Mouse (Mus musculus) E14TG2a.4 (cell line): ENCODE results near the gene Gm21887.
"Not testable (repeated sequence)": the region's sequence is repeated elsewhere in the genome, so short reads cannot be mapped to it uniquely, and the experiment has no call there.

Experiments used
- CTCF ChIP-seq: conservative IDR thresholded peaks from 2 replicates; pipeline ENCODE4 v1.5.1; 2014; ENCODE audit warnings: low read length
- NANOG ChIP-seq: IDR thresholded peaks from 2 replicates; pipeline ENCODE4 v1.6.1; 2014; ENCODE audit warnings: borderline replicate concordance, low read length, mixed read lengths

DNA sequence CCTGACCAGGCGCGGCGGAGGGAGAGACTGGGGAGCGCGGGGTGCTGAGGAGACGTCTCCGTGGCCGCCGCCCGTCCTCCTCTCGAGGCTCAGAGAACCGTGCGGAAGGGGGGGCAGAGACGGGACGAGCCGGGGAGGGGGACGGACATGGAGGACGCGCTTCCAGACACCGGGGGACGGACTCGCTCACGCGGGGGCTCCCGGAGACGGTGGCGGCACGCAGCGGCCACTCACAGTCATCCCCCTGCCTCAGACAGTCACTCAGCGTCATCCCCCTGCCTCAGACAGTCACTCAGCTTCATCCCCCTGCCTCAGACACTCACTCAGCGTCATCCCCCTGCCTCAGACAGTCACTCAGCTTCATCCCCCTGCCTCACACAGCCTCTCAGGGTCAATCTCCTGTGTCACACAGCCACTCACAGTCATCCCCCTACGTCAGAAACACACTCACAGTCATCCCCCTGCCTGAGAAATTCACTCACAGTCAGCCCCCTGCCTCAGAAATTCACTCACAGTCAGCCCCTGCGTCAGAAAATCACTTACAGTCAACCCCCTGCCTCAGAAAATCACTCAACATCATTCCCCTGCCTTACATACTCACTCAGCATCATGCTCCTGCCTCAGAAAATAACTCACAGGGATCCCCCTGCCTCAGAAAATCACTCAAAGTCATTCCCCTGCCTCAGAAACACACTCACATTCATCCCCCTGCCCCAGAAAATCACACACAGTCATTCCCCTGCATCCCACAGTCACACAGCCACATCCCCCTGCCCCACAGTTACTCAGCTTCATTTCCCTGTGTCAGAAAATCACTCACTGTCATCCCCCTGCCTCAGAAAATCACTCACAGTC lies 15.2 kb upstream of the Gm21887 start:
- not testable (repeated sequence) for TF ChIP-seq CTCF, NANOG
